Mouse (Mus musculus): ENCODE measurements around the gene Tmem184b. TPM values are rescaled to one million over a fixed set of nuclear protein-coding genes. Genes with fewer than 3 reads are reported as not detected.

The Tmem184b gene
- polyA plus RNA-seq, 1 experiment from 2014 or later: 29.4 TPM

DNA sequence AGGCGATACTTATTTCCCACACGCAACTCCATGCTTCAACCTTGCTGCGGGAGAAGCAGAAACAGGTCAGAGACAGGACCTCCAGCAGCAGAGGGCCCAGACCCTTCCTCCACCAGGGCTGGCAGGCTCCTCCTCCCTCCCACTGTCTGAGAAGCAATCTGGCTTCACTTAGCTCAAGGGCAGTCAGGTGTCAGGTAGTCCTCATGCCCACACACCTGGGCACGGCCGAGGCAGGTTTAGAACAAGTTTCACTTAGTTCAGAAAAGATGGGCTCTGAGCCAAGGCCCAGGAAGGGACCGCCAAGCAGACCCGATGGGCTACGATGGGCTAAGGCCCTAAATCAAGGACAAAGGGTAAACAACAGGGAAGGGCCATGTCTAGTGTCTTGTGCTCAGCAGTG, 35.4 kb upstream of the Tmem184b start:
- Histone ChIP-seq H3K9ac (peak overlapping the region; percentile 100), H3K4me3 (0 out of 2 replicates have a peak overlapping the region, but pooled peaks have one; percentile 95)

DNA sequence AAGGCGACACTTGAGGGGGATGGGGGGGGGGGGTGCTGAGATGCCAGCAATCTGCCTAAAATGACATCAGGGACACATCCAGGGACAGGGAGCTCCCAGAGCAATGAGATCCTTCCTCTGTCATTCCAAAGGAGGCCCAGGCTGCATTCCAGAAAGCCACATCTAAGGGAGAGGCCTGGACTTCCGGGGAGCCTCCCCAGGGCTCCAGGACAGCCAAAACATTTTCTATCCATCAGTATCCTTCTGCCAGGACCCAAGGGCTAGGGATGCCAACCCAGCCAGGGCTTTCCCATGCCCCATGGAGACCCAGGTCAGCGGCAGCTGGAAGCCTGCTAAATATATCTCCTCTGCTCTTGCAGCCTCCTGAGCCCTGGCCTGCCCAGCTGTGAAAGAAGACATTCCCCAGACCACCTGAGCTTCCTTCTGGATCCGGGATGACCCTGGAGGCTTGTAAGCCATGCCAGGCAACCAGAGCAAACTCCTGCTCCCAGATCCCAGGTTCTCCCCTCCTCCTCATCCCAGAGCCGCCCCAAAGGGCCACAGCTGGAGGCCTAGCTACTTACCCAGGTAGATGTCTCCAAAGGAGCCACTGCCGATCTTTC, 34.9 kb upstream of the Tmem184b start:
- Histone ChIP-seq H3K36me3 (ENCODE audit: poor library complexity, severe bottlenecking) (peaks cover 56% of the 10 kb centered on the region), H3K4me1 (peaks cover 72% of the 10 kb centered on the region), H3K9me3 (replicated peaks) (no peaks in the 10 kb centered on the region), H3K27ac (no peak overlapping the region), H3K4me2 (peak overlapping the region; percentile 95), H3K4me3 (0 out of 2 replicates have a peak overlapping the region, but pooled peaks have one; percentile 95), H3K27me3 (no peaks in the 10 kb centered on the region), H3K9ac (peak overlapping the region; percentile 100)
- no peak for ATAC-seq
- WGBS: 91% methylated on average over 6 of the region's 6 CpGs

More for the DNA sequence above, 35.4 kb upstream of the Tmem184b start:
- Histone ChIP-seq H3K4me2 (peak overlapping the region; percentile 95), H3K4me1 (peaks cover 72% of the 10 kb centered on the region), H3K27ac (0 out of 2 replicates have a peak overlapping the region, but pooled peaks have one; percentile 7), H3K9me3 (replicated peaks) (no peaks in the 10 kb centered on the region), H3K36me3 (ENCODE audit: poor library complexity, severe bottlenecking) (peaks cover 51% of the 10 kb centered on the region), H3K27me3 (no peaks in the 10 kb centered on the region)
- ATAC-seq: no peak
- WGBS: 90% methylated on average over 8 of the region's 8 CpGs

- Histone ChIP-seq H3K9me3 (replicated peaks) (no peaks in the 10 kb centered on the region), H3K4me2 (0 out of 2 replicates have a peak overlapping the region, but pooled peaks have one; percentile 95), H3K27ac (no peak overlapping the region), H3K9ac (no peak overlapping the region; the same call in none of the 2 replicates), H3K36me3 (ENCODE audit: poor library complexity, severe bottlenecking) (peaks cover 62% of the 10 kb centered on the region), H3K4me1 (peaks cover 68% of the 10 kb centered on the region), H3K4me3 (no peak overlapping the region), H3K27me3 (no peaks in the 10 kb centered on the region)
- WGBS: 91% methylated on average over 12 of the region's 12 CpGs
- no peak for ATAC-seq
Observed at GRCm38 (mm10) chr15:79437541-79438208, 34.3 kb upstream of the Tmem184b start.

DNA sequence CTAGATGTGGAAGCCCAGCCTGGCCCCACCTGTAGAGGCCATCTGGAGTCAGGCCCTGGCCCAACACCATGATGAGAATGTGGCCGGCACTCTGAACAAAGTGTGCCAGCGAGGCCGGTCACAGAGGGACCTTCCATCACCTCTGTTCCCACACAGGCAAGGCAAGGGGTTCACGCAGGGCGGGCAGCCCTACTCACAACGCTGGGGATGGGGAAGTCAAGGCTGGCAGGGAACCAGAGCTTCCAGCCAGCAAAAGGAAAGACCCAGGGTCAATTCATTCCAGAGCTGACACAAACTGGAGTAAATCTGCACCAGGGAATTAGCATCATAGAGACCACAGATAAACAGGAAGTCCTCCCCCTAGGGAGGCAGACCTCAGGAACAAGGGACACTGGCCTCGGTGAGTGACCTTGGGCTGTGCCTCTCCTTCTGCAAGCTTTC, 33.1 kb upstream of the Tmem184b start:
- Histone ChIP-seq H3K4me2 (no peak overlapping the region), H3K27me3 (no peaks in the 10 kb centered on the region), H3K27ac (no peak overlapping the region), H3K9me3 (replicated peaks) (no peaks in the 10 kb centered on the region), H3K4me3 (no peak overlapping the region), H3K9ac (0 out of 2 replicates have a peak overlapping the region, but pooled peaks have one; percentile 13), H3K36me3 (ENCODE audit: poor library complexity, severe bottlenecking) (peaks cover 74% of the 10 kb centered on the region), H3K4me1 (peaks cover 62% of the 10 kb centered on the region)
- no peak for ATAC-seq
- WGBS: 76% methylated on average over 7 of the region's 7 CpGs

DNA sequence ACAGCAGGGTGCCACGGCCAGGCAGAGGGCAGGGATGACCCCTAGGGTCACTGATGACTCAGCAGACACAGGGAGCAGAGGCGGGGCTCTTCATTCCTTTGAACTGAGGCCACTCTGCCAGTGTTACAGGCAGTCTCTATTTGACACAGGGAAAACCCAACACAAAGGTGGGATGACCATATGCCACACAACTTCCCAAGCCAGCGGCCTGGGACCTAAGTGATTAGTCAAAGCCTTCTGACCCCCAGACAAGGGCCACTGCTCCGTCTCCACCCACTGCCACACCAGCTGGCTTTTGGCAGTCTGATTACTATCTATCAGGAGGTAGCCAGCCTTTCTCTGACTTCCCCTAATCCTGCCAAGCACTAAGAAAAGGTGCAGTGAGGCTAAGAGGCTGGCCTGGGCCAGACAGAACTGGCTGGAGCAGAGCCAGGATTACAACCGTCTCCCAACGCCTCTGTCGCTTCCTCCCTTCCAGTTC, 31.9 kb upstream of the Tmem184b start:
- no peaks in the 10 kb centered on the region for H3K27me3 ChIP-seq
- no peak overlapping the region for H3K4me3 ChIP-seq
- 47% methylated on average over 7 of the region's 7 CpGs for WGBS
- peaks cover 86% of the 10 kb centered on the region for H3K36me3 ChIP-seq (ENCODE audit: poor library complexity, severe bottlenecking)
- H3K9me3 ChIP-seq (replicated peaks): no peaks in the 10 kb centered on the region
- no peak overlapping the region for H3K4me2 ChIP-seq
- H3K9ac ChIP-seq: 0 out of 2 replicates have a peak overlapping the region, but pooled peaks have one; percentile 40
- H3K4me1 ChIP-seq: peaks cover 56% of the 10 kb centered on the region
- H3K27ac ChIP-seq: no peak overlapping the region
- no peak for ATAC-seq

GRCm38 (mm10) chr15:79432892-79433291, 29.5 kb upstream of the Tmem184b start:
- H3K9me3 ChIP-seq (replicated peaks): no peaks in the 10 kb centered on the region
- H3K27ac ChIP-seq: peak overlapping the region; percentile 20; the same call in 1 of the 2 replicates
- H3K36me3 ChIP-seq (ENCODE audit: poor library complexity, severe bottlenecking): peaks cover 100% of the 10 kb centered on the region
- no peak; the same call in 1 of the 2 replicates for ATAC-seq
- no peak overlapping the region for H3K9ac ChIP-seq
- H3K4me2 ChIP-seq: no peak overlapping the region
- no peaks in the 10 kb centered on the region for H3K27me3 ChIP-seq
- 63% methylated on average over 21 of the region's 21 CpGs for WGBS
- H3K4me3 ChIP-seq: no peak overlapping the region
- H3K4me1 ChIP-seq: peaks cover 33% of the 10 kb centered on the region

GRCm38 (mm10) chr15:79432328-79432727, 29.0 kb upstream of the Tmem184b start:
- H3K4me1 ChIP-seq: peaks cover 27% of the 10 kb centered on the region

DNA sequence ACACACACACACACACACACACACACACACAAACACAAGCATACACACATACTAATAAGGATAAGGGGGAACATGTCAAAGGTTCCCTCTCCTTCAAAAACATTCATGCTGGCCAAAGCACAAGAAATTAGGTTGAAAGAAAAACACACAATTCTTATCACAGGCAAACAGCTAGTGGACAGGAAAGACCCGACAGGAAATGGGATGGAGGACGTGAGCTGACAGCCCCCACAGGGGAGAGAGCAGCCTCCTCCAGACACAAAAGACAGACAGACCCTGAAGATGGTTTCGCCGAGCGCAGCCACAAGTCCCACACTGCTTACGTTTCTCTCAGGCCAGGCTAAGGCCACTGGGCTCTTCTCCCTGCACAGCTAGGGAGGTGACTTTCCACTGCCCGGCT, 28.6 kb upstream of the Tmem184b start:
- Histone ChIP-seq H3K4me2 (no peak overlapping the region), H3K4me1 (peaks cover 23% of the 10 kb centered on the region), H3K27ac (peak overlapping the region; percentile 20; the same call in 1 of the 2 replicates), H3K36me3 (ENCODE audit: poor library complexity, severe bottlenecking) (peaks cover 100% of the 10 kb centered on the region), H3K27me3 (no peaks in the 10 kb centered on the region), H3K4me3 (no peak overlapping the region), H3K9ac (no peak overlapping the region), H3K9me3 (replicated peaks) (no peaks in the 10 kb centered on the region)
- 86% methylated on average over 7 of the region's 7 CpGs for WGBS
- no peak for ATAC-seq

More at GRCm38 (mm10) chr15:79432328-79432727, 29.0 kb upstream of the Tmem184b start:
- 91% methylated on average over 11 of the region's 11 CpGs for WGBS
- no peak overlapping the region for H3K9ac ChIP-seq
- H3K4me3 ChIP-seq: no peak overlapping the region
- no peak overlapping the region for H3K4me2 ChIP-seq
- peaks cover 100% of the 10 kb centered on the region for H3K36me3 ChIP-seq (ENCODE audit: poor library complexity, severe bottlenecking)
- ATAC-seq: no peak
- H3K27ac ChIP-seq: peak overlapping the region; percentile 20
- H3K27me3 ChIP-seq: no peaks in the 10 kb centered on the region
- H3K9me3 ChIP-seq (replicated peaks): no peaks in the 10 kb centered on the region

DNA sequence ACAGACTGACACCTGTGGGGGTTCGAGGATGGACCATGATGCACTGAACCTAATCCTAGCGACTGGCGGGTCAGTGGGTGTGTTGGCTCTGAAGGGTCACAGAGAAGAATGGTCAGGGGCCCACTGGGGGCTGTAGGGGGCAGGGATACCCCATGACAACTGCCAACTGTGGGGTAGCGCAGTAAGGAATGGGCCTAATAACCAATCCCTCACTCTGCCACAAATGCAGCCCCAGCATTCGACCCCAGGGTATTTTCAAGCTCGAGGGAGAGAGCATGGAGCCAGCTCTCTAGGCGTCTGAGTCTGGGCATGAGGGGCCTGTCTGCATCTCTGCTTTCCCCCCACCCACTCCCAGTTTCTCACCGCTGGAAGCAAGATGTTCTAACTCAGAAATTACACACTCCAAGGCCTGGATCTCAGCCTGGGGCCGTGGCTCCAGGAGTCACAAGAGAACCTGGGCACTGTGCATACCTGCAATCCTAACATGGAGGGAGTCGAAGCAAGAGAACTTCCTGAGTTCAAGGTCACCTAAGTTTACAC, 27.2 kb upstream of the Tmem184b start:
- H3K4me2 ChIP-seq: no peak overlapping the region
- peaks cover 100% of the 10 kb centered on the region for H3K36me3 ChIP-seq (ENCODE audit: poor library complexity, severe bottlenecking)
- no peak overlapping the region for H3K27ac ChIP-seq
- WGBS: 80% methylated on average over 10 of the region's 10 CpGs
- no peak for ATAC-seq
- no peaks in the 10 kb centered on the region for H3K9me3 ChIP-seq (replicated peaks)
- H3K9ac ChIP-seq: no peak overlapping the region
- peaks cover 9% of the 10 kb centered on the region for H3K4me1 ChIP-seq
- H3K4me3 ChIP-seq: no peak overlapping the region
- H3K27me3 ChIP-seq: no peaks in the 10 kb centered on the region

DNA sequence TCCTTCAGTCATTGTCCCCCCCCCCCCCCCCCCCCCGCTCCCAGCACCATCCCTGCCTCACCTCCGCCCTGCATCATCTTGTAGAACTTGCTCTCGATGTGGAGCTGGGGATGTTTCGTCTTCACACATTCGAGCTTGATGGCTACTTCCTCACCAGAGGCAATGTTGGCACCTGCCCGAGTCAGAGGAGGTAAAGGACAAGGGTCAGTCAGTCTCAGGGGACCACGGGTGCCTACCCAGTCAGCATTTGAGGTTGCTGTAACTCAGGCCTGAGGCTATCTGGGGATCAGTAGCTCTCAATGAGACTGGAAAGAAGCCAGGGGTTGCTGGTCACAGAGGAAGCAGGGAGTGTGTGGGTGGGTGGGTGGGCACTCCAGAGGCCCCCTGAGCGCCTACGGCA, 26.6 kb upstream of the Tmem184b start:
- Histone ChIP-seq H3K9ac (no peak overlapping the region), H3K27ac (no peak overlapping the region), H3K4me2 (no peak overlapping the region), H3K4me3 (no peak overlapping the region), H3K27me3 (no peaks in the 10 kb centered on the region), H3K36me3 (ENCODE audit: poor library complexity, severe bottlenecking) (peaks cover 100% of the 10 kb centered on the region), H3K9me3 (replicated peaks) (no peaks in the 10 kb centered on the region), H3K4me1 (0 out of 2 replicates have a peak, but pooled peaks cover 4% of the 10 kb centered on the region)
- ATAC-seq: no peak
- WGBS: 85% methylated on average over 6 of the region's 9 CpGs

GRCm38 (mm10) chr15:79429527-79429926, 26.2 kb upstream of the Tmem184b start:
- Histone ChIP-seq H3K9me3 (replicated peaks) (no peaks in the 10 kb centered on the region), H3K36me3 (ENCODE audit: poor library complexity, severe bottlenecking) (peaks cover 100% of the 10 kb centered on the region), H3K27ac (no peak overlapping the region), H3K9ac (no peak overlapping the region), H3K27me3 (no peaks in the 10 kb centered on the region), H3K4me3 (no peak overlapping the region), H3K4me1 (no peaks in the 10 kb centered on the region), H3K4me2 (no peak overlapping the region)
- ATAC-seq: no peak
- WGBS: 94% methylated on average over 12 of the region's 12 CpGs

- H3K9me3 ChIP-seq (replicated peaks): no peaks in the 10 kb centered on the region
- whole genome bisulfite sequencing: 76% methylated on average over 4 of the region's 4 CpGs
- no peak overlapping the region for H3K4me2 ChIP-seq
- H3K27me3 ChIP-seq: no peaks in the 10 kb centered on the region
- peaks cover 100% of the 10 kb centered on the region for H3K36me3 ChIP-seq (ENCODE audit: poor library complexity, severe bottlenecking)
- H3K9ac ChIP-seq: no peak overlapping the region
- ATAC-seq: no peak
- H3K4me1 ChIP-seq: no peaks in the 10 kb centered on the region
- H3K27ac ChIP-seq: no peak overlapping the region
- no peak overlapping the region for H3K4me3 ChIP-seq
Observed at GRCm38 (mm10) chr15:79428616-79429015, 25.2 kb upstream of the Tmem184b start.
